Mouse (Mus musculus) heart, embryonic 10.5 days (tissue): ENCODE data around the gene Akap7. TPM values are rescaled to one million over a fixed set of nuclear protein-coding genes. Genes with fewer than 3 reads are reported as not detected.
A peak's percentile ranks its signal among the peaks of the same experiment; 100 is the strongest.

ENCODE experiments used
- DNase-seq: peaks from one replicate; pipeline ENCODE4 v3.0.0-alpha.2; 2017; ENCODE audit warnings: low spot score
- H3K27ac ChIP-seq: fragments of 300-500 bp; sonication (generic); 2 replicates; pipeline ENCODE4 v1.5.1; 2016; ENCODE audit warnings: mild to moderate bottlenecking
- H3K27me3 ChIP-seq: fragments of 300-500 bp; sonication (generic); 2 replicates; pipeline ENCODE4 v1.6.1; 2016; ENCODE audit warnings: mild to moderate bottlenecking; ENCODE audit not compliant: poor library complexity, insufficient read depth, severe bottlenecking
- H3K36me3 ChIP-seq: fragments of 300-500 bp; sonication (generic); 2 replicates; pipeline ENCODE4 v1.6.1; 2016; ENCODE audit warnings: mild to moderate bottlenecking, moderate library complexity
- H3K4me1 ChIP-seq: fragments of 300-500 bp; sonication (generic); 2 replicates; pipeline ENCODE4 v1.6.1; 2016; ENCODE audit warnings: mild to moderate bottlenecking
- H3K4me3 ChIP-seq: fragments of 300-500 bp; sonication (generic); 2 replicates; pipeline ENCODE4 v1.5.1; 2016; ENCODE audit warnings: mild to moderate bottlenecking, moderate library complexity
- H3K9me3 ChIP-seq: fragments of 300-500 bp; sonication (generic); 2 replicates; pipeline ENCODE4 v1.6.1; 2016; ENCODE audit warnings: mild to moderate bottlenecking, moderate library complexity
- WGBS: fragments of 180-500 bp; shearing (Covaris S2); methylation state at CpG from one replicate; pipeline ENCODE4 v1.1.7; 2016; 5-methylcytosine and 5-hydroxymethylcytosine counted together
- polyA plus RNA-seq: library from polyadenylated mRNA; unstranded; fragments of >200 nt; fragmentation: Nextera tagmentation; extraction: Ambion mirVana; gene quantifications from 2 replicates; pipeline ENCODE4 v1.2.1, GENCODE M21; 2016

The Akap7 gene
- polyA plus RNA-seq, 1 experiment from 2014 or later, result 18.4 TPM

- WGBS, result 56% methylated on average over 5 of the region's 5 CpGs
- Histone ChIP-seq H3K27ac (no peak overlapping the region), H3K36me3 (no peaks in the 10 kb centered on the region), H3K27me3 (no peaks in the 10 kb centered on the region), H3K9me3 (no peaks in the 10 kb centered on the region), H3K4me1 (no peaks in the 10 kb centered on the region), H3K4me3 (no peak overlapping the region)
- DNase-seq, result no peak
These were observed 76.3 kb downstream of the Akap7 start for GRCm38 (mm10) chr10:25231358-25231757.

GRCm38 (mm10) chr10:25224371-25224770 lies 83.3 kb downstream of the Akap7 start:
- Histone ChIP-seq H3K27ac (no peak overlapping the region), H3K4me1 (no peaks in the 10 kb centered on the region), H3K4me3 (no peak overlapping the region), H3K9me3 (no peaks in the 10 kb centered on the region), H3K36me3 (no peaks in the 10 kb centered on the region), H3K27me3 (no peaks in the 10 kb centered on the region)
- no peak for DNase-seq
- 81% methylated on average over 5 of the region's 5 CpGs for WGBS

- no peaks in the 10 kb centered on the region for H3K27me3 ChIP-seq
- no peak overlapping the region for H3K27ac ChIP-seq
- no peaks in the 10 kb centered on the region for H3K9me3 ChIP-seq
- WGBS, result 87% methylated on average over 3 of the region's 3 CpGs
- H3K4me3 ChIP-seq, result no peak overlapping the region
- DNase-seq, result no peak
- no peaks in the 10 kb centered on the region for H3K36me3 ChIP-seq
- no peaks in the 10 kb centered on the region for H3K4me1 ChIP-seq
These were observed 86.9 kb downstream of the Akap7 start for GRCm38 (mm10) chr10:25220754-25221153.

GRCm38 (mm10) chr10:25219901-25220495 lies 87.7 kb downstream of the Akap7 start:
- WGBS, result 85% methylated on average over 15 of the region's 15 CpGs

GRCm38 (mm10) chr10:25219220-25219628 lies 88.4 kb downstream of the Akap7 start:
- DNase-seq, result peak; percentile 80

More at GRCm38 (mm10) chr10:25219901-25220495, 87.7 kb downstream of the Akap7 start:
- Histone ChIP-seq H3K27ac (no peak overlapping the region), H3K4me3 (no peak overlapping the region), H3K9me3 (no peaks in the 10 kb centered on the region), H3K36me3 (no peaks in the 10 kb centered on the region), H3K4me1 (no peaks in the 10 kb centered on the region), H3K27me3 (no peaks in the 10 kb centered on the region)
- DNase-seq, result no peak

GRCm38 (mm10) chr10:25218746-25219145 lies 88.9 kb downstream of the Akap7 start:
- 69% methylated on average over 7 of the region's 7 CpGs for WGBS
- no peak overlapping the region for H3K27ac ChIP-seq
- H3K27me3 ChIP-seq, result no peaks in the 10 kb centered on the region
- DNase-seq, result no peak
- no peaks in the 10 kb centered on the region for H3K36me3 ChIP-seq
- H3K9me3 ChIP-seq, result no peaks in the 10 kb centered on the region
- no peak overlapping the region for H3K4me3 ChIP-seq
- no peaks in the 10 kb centered on the region for H3K4me1 ChIP-seq

More at GRCm38 (mm10) chr10:25219220-25219628, 88.4 kb downstream of the Akap7 start:
- H3K4me1 ChIP-seq, result no peaks in the 10 kb centered on the region
- no peaks in the 10 kb centered on the region for H3K36me3 ChIP-seq
- 28% methylated on average over 7 of the region's 7 CpGs for WGBS
- H3K27me3 ChIP-seq, result no peaks in the 10 kb centered on the region
- H3K9me3 ChIP-seq, result no peaks in the 10 kb centered on the region
- H3K4me3 ChIP-seq, result no peak overlapping the region
- H3K27ac ChIP-seq, result no peak overlapping the region

GRCm38 (mm10) chr10:25215977-25216376 lies 91.7 kb downstream of the Akap7 start:
- WGBS, result 82% methylated on average over 3 of the region's 3 CpGs
- no peaks in the 10 kb centered on the region for H3K27me3 ChIP-seq
- H3K36me3 ChIP-seq, result no peaks in the 10 kb centered on the region
- no peak overlapping the region for H3K27ac ChIP-seq
- H3K4me3 ChIP-seq, result no peak overlapping the region
- H3K4me1 ChIP-seq, result no peaks in the 10 kb centered on the region
- no peak for DNase-seq
- no peaks in the 10 kb centered on the region for H3K9me3 ChIP-seq

GRCm38 (mm10) chr10:25213716-25214115 lies 94.0 kb downstream of the Akap7 start:
- DNase-seq, result no peak
- Histone ChIP-seq H3K36me3 (no peaks in the 10 kb centered on the region), H3K4me1 (no peaks in the 10 kb centered on the region), H3K4me3 (no peak overlapping the region), H3K27me3 (no peaks in the 10 kb centered on the region), H3K27ac (no peak overlapping the region), H3K9me3 (no peaks in the 10 kb centered on the region)
- 64% methylated on average over 4 of the region's 4 CpGs for WGBS

- Histone ChIP-seq H3K4me1 (no peaks in the 10 kb centered on the region), H3K36me3 (no peaks in the 10 kb centered on the region), H3K27ac (no peak overlapping the region), H3K9me3 (no peaks in the 10 kb centered on the region), H3K4me3 (no peak overlapping the region), H3K27me3 (no peaks in the 10 kb centered on the region)
- 68% methylated on average over 7 of the region's 7 CpGs for WGBS
- DNase-seq, result no peak
These were observed 99.1 kb downstream of the Akap7 start for GRCm38 (mm10) chr10:25208619-25209018.

- no peak overlapping the region for H3K27ac ChIP-seq
- H3K36me3 ChIP-seq, result no peaks in the 10 kb centered on the region
- no peak for DNase-seq
- H3K4me3 ChIP-seq, result no peak overlapping the region
- WGBS, result 37% methylated on average over 6 of the region's 6 CpGs
- H3K27me3 ChIP-seq, result no peaks in the 10 kb centered on the region
- H3K9me3 ChIP-seq, result no peaks in the 10 kb centered on the region
- no peaks in the 10 kb centered on the region for H3K4me1 ChIP-seq
These were observed 99.8 kb downstream of the Akap7 start for GRCm38 (mm10) chr10:25207866-25208265.

GRCm38 (mm10) chr10:25200691-25201090 lies 107.0 kb downstream of the Akap7 start:
- no peak overlapping the region for H3K27ac ChIP-seq
- peaks cover 22% of the 10 kb centered on the region for H3K4me1 ChIP-seq
- no peak overlapping the region for H3K4me3 ChIP-seq
- H3K27me3 ChIP-seq, result no peaks in the 10 kb centered on the region
- DNase-seq, result no peak
- 86% methylated on average over 7 of the region's 7 CpGs for WGBS
- H3K36me3 ChIP-seq, result no peaks in the 10 kb centered on the region
- H3K9me3 ChIP-seq, result no peaks in the 10 kb centered on the region

- H3K27ac ChIP-seq, result peak overlapping the region; percentile 74
These were observed 107.9 kb downstream of the Akap7 start for GRCm38 (mm10) chr10:25199510-25200353.

GRCm38 (mm10) chr10:25198575-25198974 lies 109.1 kb downstream of the Akap7 start:
- Histone ChIP-seq H3K27ac (peak overlapping the region; percentile 63), H3K9me3 (no peaks in the 10 kb centered on the region), H3K27me3 (no peaks in the 10 kb centered on the region), H3K36me3 (no peaks in the 10 kb centered on the region), H3K4me1 (peaks cover 22% of the 10 kb centered on the region), H3K4me3 (peak overlapping the region; percentile 33)
- WGBS, result 36% methylated on average over 12 of the region's 12 CpGs
- DNase-seq, result no peak

More at GRCm38 (mm10) chr10:25199510-25200353, 107.9 kb downstream of the Akap7 start:
- no peaks in the 10 kb centered on the region for H3K27me3 ChIP-seq
- H3K9me3 ChIP-seq, result no peaks in the 10 kb centered on the region
- peak overlapping the region; percentile 61 for H3K4me3 ChIP-seq
- WGBS, result 14% methylated on average over 32 of the region's 32 CpGs
- no peaks in the 10 kb centered on the region for H3K36me3 ChIP-seq
- DNase-seq, result no peak
- H3K4me1 ChIP-seq, result peaks cover 22% of the 10 kb centered on the region
